Mouse (Mus musculus) midbrain, embryonic 15.5 days (tissue): ENCODE measurements at regions not wholly inside any gene's neighbourhood (a gene's known extent, or its start where the extent isn't known, plus 50 kb on each side); places are given as distances from the start of the nearest gene placed in this dataset.

Experiments
- ATAC-seq: fragments of 200-750 bp; cut with Nextera tagmentation; replicated peaks from 2 replicates; pipeline ENCODE4 v1.8.0; 2017; ENCODE audit warnings: moderate TSS enrichment
- H3K27ac ChIP-seq: fragments of 300-500 bp; sonication (generic); 2 replicates; pipeline ENCODE4 v1.5.1; 2015; ENCODE audit warnings: mild to moderate bottlenecking, inconsistent platforms
- H3K27me3 ChIP-seq: fragments of 300-500 bp; sonication (generic); replicated peaks from 2 replicates; pipeline ENCODE4 v1.6.1; 2015; ENCODE audit warnings: inconsistent platforms
- H3K36me3 ChIP-seq: fragments of 300-500 bp; sonication (generic); replicated peaks from 2 replicates; pipeline ENCODE4 v1.6.1; 2015; ENCODE audit warnings: inconsistent platforms
- H3K4me1 ChIP-seq: fragments of 300-500 bp; sonication (generic); 2 replicates; pipeline ENCODE4 v1.6.1; 2015; ENCODE audit warnings: inconsistent platforms
- H3K4me2 ChIP-seq: fragments of 300-500 bp; sonication (generic); 2 replicates; pipeline ENCODE4 v1.6.1; 2015; ENCODE audit warnings: inconsistent platforms, mild to moderate bottlenecking, moderate library complexity
- H3K4me3 ChIP-seq: fragments of 300-500 bp; sonication (generic); 2 replicates; pipeline ENCODE4 v1.5.1; 2015; ENCODE audit warnings: mild to moderate bottlenecking, inconsistent platforms
- H3K9ac ChIP-seq: fragments of 300-500 bp; sonication (generic); 2 replicates; pipeline ENCODE4 v1.6.1; 2015; ENCODE audit warnings: mild to moderate bottlenecking, inconsistent platforms
- H3K9me3 ChIP-seq: fragments of 300-500 bp; sonication (generic); 2 replicates; pipeline ENCODE4 v1.6.1; 2016; ENCODE audit warnings: inconsistent platforms
- WGBS: fragments of 180-500 bp; shearing (Covaris S2); methylation state at CpG from one replicate; pipeline ENCODE4 v1.1.7; 2015; ENCODE audit warnings: mixed read lengths; 5-methylcytosine and 5-hydroxymethylcytosine counted together

DNA sequence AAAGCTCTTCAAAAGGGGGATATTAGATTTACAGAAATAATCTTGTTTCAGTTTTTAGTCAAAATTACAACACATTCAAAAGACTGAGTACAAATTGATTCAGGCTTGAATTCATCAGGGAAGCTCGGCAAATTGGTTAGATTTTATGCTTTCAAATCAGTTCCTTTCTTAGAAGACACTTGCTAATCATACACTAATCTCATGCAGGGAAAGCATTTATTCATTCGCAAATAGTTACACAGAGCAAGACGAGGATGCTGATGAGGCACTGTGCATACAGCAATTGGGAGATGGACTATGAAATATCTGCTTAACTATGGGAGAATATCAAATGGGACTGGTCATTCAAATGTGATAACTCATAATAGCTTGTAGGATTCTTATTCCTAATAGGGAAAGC is 481.3 kb upstream of the Gm597 start:
- no peaks in the 10 kb centered on the region for H3K36me3 ChIP-seq
- no peak overlapping the region for H3K9ac ChIP-seq
- no peak for ATAC-seq
- H3K9me3 ChIP-seq: no peaks in the 10 kb centered on the region
- H3K27me3 ChIP-seq: no peaks in the 10 kb centered on the region
- H3K27ac ChIP-seq: no peak overlapping the region
- no peaks in the 10 kb centered on the region for H3K4me1 ChIP-seq
- H3K4me3 ChIP-seq: no peak overlapping the region
- WGBS: 37% methylated on average over 3 of the region's 3 CpGs
- H3K4me2 ChIP-seq: no peak overlapping the region

DNA sequence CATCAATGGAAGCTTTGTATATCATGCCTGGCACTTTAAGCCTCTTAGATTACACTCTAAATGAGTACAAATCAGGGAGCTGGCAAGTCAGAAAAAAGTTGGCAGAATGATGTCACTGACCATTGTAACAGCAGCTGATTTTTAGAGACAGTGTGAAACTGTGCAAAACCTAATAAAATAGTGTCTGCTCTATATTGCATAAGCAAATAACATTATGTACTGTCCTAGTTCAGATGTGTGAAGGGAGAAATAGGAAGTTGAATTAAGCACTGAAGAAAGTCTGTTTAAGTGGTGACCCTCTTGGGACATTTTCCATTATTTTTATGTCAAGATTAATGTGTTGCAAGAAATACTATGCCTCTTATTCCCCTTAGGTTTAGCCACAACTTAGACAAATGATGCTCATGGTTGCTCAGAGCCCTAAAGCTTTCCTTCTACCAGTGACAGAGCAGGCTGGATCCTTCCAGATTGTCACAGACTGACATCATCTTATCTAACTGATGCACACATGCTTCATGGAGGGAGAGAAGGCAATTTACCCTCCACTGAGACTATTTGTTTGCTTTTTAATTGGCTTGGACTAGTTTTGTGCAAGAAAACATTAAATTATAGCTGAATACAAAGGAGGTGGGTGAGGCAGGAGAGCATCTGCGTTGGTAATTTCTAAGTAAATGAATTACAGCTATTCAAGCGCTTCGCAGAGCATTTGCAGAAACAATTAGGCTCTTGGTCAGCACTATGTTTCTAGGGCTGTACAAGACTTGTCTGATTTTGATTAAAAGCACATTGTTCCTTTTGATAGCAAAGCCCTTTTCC is 436.9 kb upstream of the Gm597 start:
- no peaks in the 10 kb centered on the region for H3K9me3 ChIP-seq
- H3K27ac ChIP-seq: no peak overlapping the region
- H3K4me1 ChIP-seq: 0 out of 2 replicates have a peak, but pooled peaks cover 3% of the 10 kb centered on the region
- H3K9ac ChIP-seq: no peak overlapping the region
- 58% methylated on average over 3 of the region's 3 CpGs for WGBS
- no peaks in the 10 kb centered on the region for H3K27me3 ChIP-seq
- H3K36me3 ChIP-seq: no peaks in the 10 kb centered on the region
- H3K4me3 ChIP-seq: no peak overlapping the region
- 0 out of 2 replicates have a peak, but pooled peaks have one; percentile 20 for ATAC-seq
- no peak overlapping the region for H3K4me2 ChIP-seq
